Mouse (Mus musculus) cortical plate, adult 2 months (tissue): ENCODE measurements at regions not wholly inside any gene's neighbourhood (a gene's known extent, or its start where the extent isn't known, plus 50 kb on each side); places are given as distances from the start of the nearest gene placed in this dataset.

Experiments used
- H3K27ac ChIP-seq: fragments of 200-500 bp; 2 replicates; pipeline ENCODE4 v1.5.1; 2012; ENCODE audit warnings: low read length, control low read depth, inconsistent platforms; ENCODE audit not compliant: insufficient read depth
- H3K4me1 ChIP-seq: fragments of 200-500 bp; 2 replicates; pipeline ENCODE4 v1.6.1; 2011; ENCODE audit warnings: low read length; ENCODE audit not compliant: control insufficient read depth, insufficient read depth
- H3K4me3 ChIP-seq: fragments of 200-500 bp; 2 replicates; pipeline ENCODE4 v1.5.1; 2011; ENCODE audit warnings: mild to moderate bottlenecking, low read length, control low read depth; ENCODE audit not compliant: insufficient read depth
- CTCF ChIP-seq: fragments of 200-500 bp; IDR thresholded peaks from 2 replicates; pipeline ENCODE4 v1.5.1; 2011; ENCODE audit warnings: mild to moderate bottlenecking, control low read depth, low read length; ENCODE audit not compliant: insufficient read depth; ENCODE audit errors: extremely low read depth
- POLR2A ChIP-seq: fragments of 200-500 bp; IDR thresholded peaks from 2 replicates; pipeline ENCODE4 v1.6.1; 2011; ENCODE audit warnings: mild to moderate bottlenecking, low read length, control low read depth; ENCODE audit not compliant: insufficient read depth; ENCODE audit errors: extremely low read depth

GRCm38 (mm10) chr17:27325002-27325460, 120.8 kb upstream of the Lemd2 start:
- Histone ChIP-seq H3K4me3 (no peak overlapping the region), H3K4me1 (no peaks in the 10 kb centered on the region), H3K27ac (no peak overlapping the region)
- TF ChIP-seq POLR2A, result no peak
- no peak for TF ChIP-seq CTCF

DNA sequence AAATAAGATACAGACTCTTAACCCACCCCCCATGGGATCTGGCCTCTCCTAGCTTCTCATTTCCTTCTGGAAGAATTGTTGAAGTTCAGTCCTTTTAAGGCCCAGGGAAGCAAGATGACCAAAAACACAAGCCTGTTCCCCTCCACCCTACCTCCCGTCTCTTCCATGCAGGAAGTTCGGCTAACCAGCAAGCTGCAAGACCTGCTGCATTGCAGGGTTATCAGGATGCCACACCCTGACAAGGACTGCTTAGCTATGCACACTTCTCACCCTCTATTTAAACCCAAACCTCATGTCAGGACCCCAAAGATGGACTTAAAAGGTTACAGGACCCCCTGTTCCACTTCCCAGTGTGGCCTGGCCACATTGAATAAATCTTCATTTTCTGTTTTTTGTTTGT, 119.2 kb upstream of the Lemd2 start:
- Histone ChIP-seq H3K27ac (no peak overlapping the region), H3K4me1 (no peaks in the 10 kb centered on the region), H3K4me3 (no peak overlapping the region)
- TF ChIP-seq CTCF (no peak), POLR2A (no peak)

DNA sequence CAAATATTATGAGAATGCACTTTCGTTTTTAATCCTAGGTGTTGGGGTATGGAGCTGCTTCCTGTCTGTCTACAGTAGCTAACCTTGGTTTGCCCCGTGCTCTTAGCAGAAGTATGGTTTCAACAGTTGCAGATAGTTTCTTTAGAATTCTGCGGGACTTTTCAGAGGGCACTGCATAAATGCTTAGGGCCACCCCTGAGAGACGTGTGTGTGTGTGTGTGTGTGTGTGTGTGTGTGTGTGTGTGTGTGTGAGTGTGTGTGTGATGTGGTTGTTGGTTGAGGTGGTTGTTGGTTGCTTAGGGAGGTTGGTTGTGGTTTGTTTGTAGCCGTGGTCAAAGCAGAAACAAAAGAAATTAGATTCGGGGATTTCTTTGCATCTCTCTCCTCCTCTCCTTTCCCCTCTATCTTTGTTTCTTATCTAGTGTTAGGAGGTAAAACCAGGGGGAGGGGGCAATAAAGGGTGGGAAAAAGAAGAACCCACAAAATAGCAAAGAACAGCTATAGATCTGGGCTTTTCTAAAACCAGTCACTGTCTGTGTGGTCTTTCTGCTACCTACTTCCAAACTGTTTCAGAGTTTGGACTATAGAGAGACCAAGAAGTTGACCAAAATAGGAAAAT, 118.7 kb upstream of the Lemd2 start:
- TF ChIP-seq CTCF, result no peak
- no peak for TF ChIP-seq POLR2A
- H3K4me3 ChIP-seq, result no peak overlapping the region
- no peak overlapping the region for H3K27ac ChIP-seq
- H3K4me1 ChIP-seq, result no peaks in the 10 kb centered on the region

- H3K4me1 ChIP-seq, result no peaks in the 10 kb centered on the region
- no peak for TF ChIP-seq CTCF
- TF ChIP-seq POLR2A, result no peak
- H3K27ac ChIP-seq, result no peak overlapping the region
- H3K4me3 ChIP-seq, result no peak overlapping the region
Observed at GRCm38 (mm10) chr17:27318969-27319695, 114.9 kb upstream of the Lemd2 start.

GRCm38 (mm10) chr17:27317576-27318277, 113.5 kb upstream of the Lemd2 start:
- Histone ChIP-seq H3K4me3 (no peak overlapping the region), H3K4me1 (no peaks in the 10 kb centered on the region), H3K27ac (no peak overlapping the region)
- no peak for TF ChIP-seq POLR2A
- no peak for TF ChIP-seq CTCF

- Histone ChIP-seq H3K27ac (no peak overlapping the region), H3K4me1 (no peaks in the 10 kb centered on the region), H3K4me3 (no peak overlapping the region)
- TF ChIP-seq CTCF, result no peak
- no peak for TF ChIP-seq POLR2A
Observed at GRCm38 (mm10) chr17:27316711-27317575, 112.7 kb upstream of the Lemd2 start.

GRCm38 (mm10) chr17:27315947-27316628, 111.8 kb upstream of the Lemd2 start:
- Histone ChIP-seq H3K4me3 (no peak overlapping the region), H3K27ac (no peak overlapping the region), H3K4me1 (no peaks in the 10 kb centered on the region)
- TF ChIP-seq POLR2A (no peak), CTCF (no peak)

DNA sequence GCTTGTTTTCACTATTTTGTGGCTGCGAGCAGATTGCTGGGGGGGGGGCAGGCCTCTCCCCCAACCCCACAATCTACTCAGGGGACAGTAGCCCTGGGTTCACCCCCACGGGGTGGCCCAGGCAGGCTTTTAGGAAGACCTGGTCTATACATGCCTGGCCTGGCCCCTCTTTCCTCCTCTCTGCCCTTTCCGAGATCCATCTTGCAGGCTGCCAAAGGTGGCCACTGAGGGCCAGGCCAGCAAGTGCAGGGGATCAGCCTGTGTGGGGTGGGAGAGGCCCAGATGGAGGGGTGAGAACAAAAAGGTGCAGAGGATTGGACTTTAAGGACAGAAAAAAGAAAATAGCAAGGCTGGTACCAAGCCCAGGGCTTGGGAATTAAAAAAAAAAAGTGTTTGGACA, 111.2 kb upstream of the Lemd2 start:
- Histone ChIP-seq H3K4me3 (no peak overlapping the region), H3K4me1 (no peaks in the 10 kb centered on the region), H3K27ac (no peak overlapping the region)
- no peak for TF ChIP-seq POLR2A
- TF ChIP-seq CTCF, result no peak
